Mouse (Mus musculus) CH12.LX (cell line): ENCODE measurements at regions not wholly inside any gene's neighbourhood (a gene's known extent, or its start where the extent isn't known, plus 50 kb on each side); places are given as distances from the start of the nearest gene placed in this dataset.

ENCODE experiments used
- DNase-seq: peaks from one replicate; pipeline ENCODE4 v3.0.0-alpha.2; 2013; ENCODE audit errors: extremely low read depth
- H3K27ac ChIP-seq: 2 replicates; pipeline ENCODE4 v1.5.1; 2012; ENCODE audit warnings: low read depth, mild to moderate bottlenecking, control low read depth, moderate library complexity; ENCODE audit not compliant: insufficient read depth
- H3K27me3 ChIP-seq: replicated peaks from 2 replicates; pipeline ENCODE3; 2012; ENCODE audit warnings: inconsistent platforms
- H3K36me3 ChIP-seq, 2 experiments: replicated peaks in 1 of 2; 2 replicates each; pipeline versions ENCODE3 to v1.6.1; 2012; ENCODE audit warnings: inconsistent platforms in 1 of 2, low read length in 1 of 2, mild to moderate bottlenecking in 1 of 2, mixed read lengths in 1 of 2, moderate library complexity in 1 of 2; ENCODE audit not compliant: control insufficient read depth in 1 of 2, insufficient read depth in 1 of 2
- H3K4me1 ChIP-seq, 2 experiments: 2 replicates each; pipeline ENCODE4 v1.6.1; 2012; ENCODE audit warnings: inconsistent platforms in 1 of 2, moderate library complexity in 1 of 2; ENCODE audit not compliant: insufficient read depth in 2 of 2, control insufficient read depth in 1 of 2
- H3K4me2 ChIP-seq: 2 replicates; pipeline ENCODE4 v1.6.1; 2012; ENCODE audit warnings: low read depth, mild to moderate bottlenecking, control low read depth; ENCODE audit not compliant: poor library complexity, insufficient read depth, severe bottlenecking
- H3K4me3 ChIP-seq, 3 experiments: fragments of 150-350 bp in 1 of 3; sonication (generic) in 1 of 3; replicated peaks in 1 of 3; 2 replicates each; pipeline versions ENCODE3 to v1.5.1; 2011 to 2012; ENCODE audit warnings: low read depth in 2 of 3, low read length in 2 of 3, mild to moderate bottlenecking in 2 of 3, moderate library complexity in 2 of 3, control low read depth in 1 of 3, improper control_type of control experiment in 1 of 3, inconsistent platforms in 1 of 3, mixed read lengths in 1 of 3; ENCODE audit not compliant: poor library complexity in 1 of 3
- H3K79me2 ChIP-seq: replicated peaks from 2 replicates; pipeline ENCODE4 v1.6.1; 2012; ENCODE audit warnings: mild to moderate bottlenecking, moderate library complexity; ENCODE audit not compliant: control insufficient read depth, poor library complexity, insufficient read depth, severe bottlenecking; ENCODE audit errors: extremely low read depth
- H3K9ac ChIP-seq: 2 replicates; pipeline ENCODE4 v1.6.1; 2012; ENCODE audit warnings: low read depth, mild to moderate bottlenecking, control low read depth, moderate library complexity; ENCODE audit not compliant: insufficient read depth
- H3K9me3 ChIP-seq: replicated peaks from 2 replicates; pipeline ENCODE3; 2012; ENCODE audit warnings: low read length, inconsistent platforms, mixed read lengths
- CHD2 ChIP-seq: IDR thresholded peaks from 2 replicates; pipeline ENCODE4 v1.6.1; 2011; ENCODE audit warnings: low read length, improper control_type of control experiment
- E2F4 ChIP-seq: IDR thresholded peaks from 2 replicates; pipeline ENCODE4 v1.6.1; 2011; ENCODE audit warnings: low read depth, low read length, improper control_type of control experiment; ENCODE audit not compliant: insufficient replicate concordance
- ELF1 ChIP-seq: IDR thresholded peaks from 2 replicates; pipeline ENCODE4 v1.6.1; 2014; ENCODE audit warnings: low read depth, mild to moderate bottlenecking, inconsistent platforms, low read length, improper control_type of control experiment
- ETS1 ChIP-seq: conservative IDR thresholded peaks from 2 replicates; pipeline ENCODE4 v1.6.1; 2012; ENCODE audit warnings: low read depth, mild to moderate bottlenecking, inconsistent platforms, low read length, improper control_type of control experiment, moderate library complexity
- GABPA ChIP-seq: IDR thresholded peaks from 2 replicates; pipeline ENCODE4 v1.6.1; 2012; ENCODE audit warnings: low read depth, low read length, improper control_type of control experiment, inconsistent platforms; ENCODE audit not compliant: insufficient replicate concordance
- HCFC1 ChIP-seq: IDR thresholded peaks from 2 replicates; pipeline ENCODE4 v1.6.1; 2012; ENCODE audit warnings: low read depth, mild to moderate bottlenecking, inconsistent platforms, low read length, improper control_type of control experiment
- JUND ChIP-seq: conservative IDR thresholded peaks from 2 replicates; pipeline ENCODE4 v1.6.1; 2011; ENCODE audit warnings: low read depth, low read length, improper control_type of control experiment
- KAT2A ChIP-seq: IDR thresholded peaks from 2 replicates; pipeline ENCODE4 v1.6.1; 2012; ENCODE audit warnings: low read length, improper control_type of control experiment, inconsistent platforms; ENCODE audit not compliant: insufficient replicate concordance
- MAFK ChIP-seq: IDR thresholded peaks from 2 replicates; pipeline ENCODE4 v1.6.1; 2011; ENCODE audit warnings: low read length, improper control_type of control experiment; ENCODE audit not compliant: insufficient replicate concordance
- MAZ ChIP-seq: IDR thresholded peaks from 2 replicates; pipeline ENCODE4 v1.6.1; 2012; ENCODE audit warnings: low read depth, mild to moderate bottlenecking, inconsistent platforms, low read length, improper control_type of control experiment, moderate library complexity
- MEF2A ChIP-seq: IDR thresholded peaks from 2 replicates; pipeline ENCODE4 v1.6.1; 2014; ENCODE audit warnings: low read depth, mild to moderate bottlenecking, inconsistent platforms, low read length, improper control_type of control experiment, borderline replicate concordance
- NELFE ChIP-seq: IDR thresholded peaks from 2 replicates; pipeline ENCODE4 v1.6.1; 2011; ENCODE audit warnings: low read depth, low read length, improper control_type of control experiment
- NRF1 ChIP-seq: IDR thresholded peaks from 2 replicates; pipeline ENCODE4 v1.6.1; 2014; ENCODE audit warnings: low read depth, mild to moderate bottlenecking, inconsistent platforms, low read length, improper control_type of control experiment, moderate library complexity
- POLR2A ChIP-seq: IDR thresholded peaks from 2 replicates; pipeline ENCODE4 v1.6.1; 2011; ENCODE audit warnings: low read depth, mild to moderate bottlenecking, improper control_type of control experiment, low read length
- RAD21 ChIP-seq: IDR thresholded peaks from 2 replicates; pipeline ENCODE4 v1.6.1; 2011; ENCODE audit warnings: low read depth, mild to moderate bottlenecking, low read length, improper control_type of control experiment, moderate library complexity
- RCOR1 ChIP-seq: conservative IDR thresholded peaks from 2 replicates; pipeline ENCODE4 v1.6.1; 2012; ENCODE audit warnings: low read depth, mild to moderate bottlenecking, inconsistent platforms, low read length, improper control_type of control experiment
- SIN3A ChIP-seq: IDR thresholded peaks from 2 replicates; pipeline ENCODE4 v1.6.1; 2012; ENCODE audit warnings: low read length, improper control_type of control experiment, inconsistent platforms
- SMC3 ChIP-seq: IDR thresholded peaks from 2 replicates; pipeline ENCODE4 v1.6.1; 2011; ENCODE audit warnings: low read depth, low read length, improper control_type of control experiment
- TBP ChIP-seq: conservative IDR thresholded peaks from 2 replicates; pipeline ENCODE4 v1.6.1; 2011; ENCODE audit warnings: low read depth, low read length, improper control_type of control experiment
- USF1 ChIP-seq: IDR thresholded peaks from 2 replicates; pipeline ENCODE4 v1.6.1; 2014; ENCODE audit warnings: low read depth, mild to moderate bottlenecking, inconsistent platforms, low read length, improper control_type of control experiment
- USF2 ChIP-seq: conservative IDR thresholded peaks from 2 replicates; pipeline ENCODE4 v1.6.1; 2011; ENCODE audit warnings: low read depth, low read length, improper control_type of control experiment
- ZC3H11A ChIP-seq: IDR thresholded peaks from 2 replicates; pipeline ENCODE4 v1.6.1; 2012; ENCODE audit warnings: low read depth, mild to moderate bottlenecking, inconsistent platforms, low read length, improper control_type of control experiment
- ZMIZ1 ChIP-seq: IDR thresholded peaks from 2 replicates; pipeline ENCODE4 v1.6.1; 2012; ENCODE audit warnings: low read depth, mild to moderate bottlenecking, inconsistent platforms, low read length, improper control_type of control experiment
- ZNF384 ChIP-seq: IDR thresholded peaks from 2 replicates; pipeline ENCODE4 v1.6.1; 2012; ENCODE audit warnings: low read depth, low read length, improper control_type of control experiment, inconsistent platforms
- dilution Hi-C: fragments of 300-500 bp; cut with MboI; formaldehyde crosslinking; loops from 2 replicates; pipeline ENCODE4 v1.14.3; 2020; ENCODE audit warnings: low sequenced_read_pairs; ENCODE audit not compliant: extremely low pct_unique_long_range_greater_than_20kb, extremely low pct_ligation_motif_present
- in situ Hi-C: fragments of 300-500 bp; cut with MboI; formaldehyde crosslinking; loops from 3 replicates; pipeline ENCODE4 v1.14.3; 2019; ENCODE audit warnings: low sequenced_read_pairs, low pct_ligation_motif_present, low pct_unique_long_range_greater_than_20kb, mixed read lengths

GRCm38 (mm10) chr11:24306101-24306500 lies 228.2 kb downstream of the Bcl11a start:
- Histone ChIP-seq H3K9ac (no peak overlapping the region), H3K4me3 (no peak overlapping the region)
- DNase-seq = no peak

GRCm38 (mm10) chr11:24307601-24308252 lies 229.9 kb downstream of the Bcl11a start:
- peaks cover 5% of the 10 kb centered on the region for H3K9me3 ChIP-seq
- dilution Hi-C loops (no loop called here), in situ Hi-C loops (no loop called here)
- H3K4me1 ChIP-seq = no peaks in the 10 kb centered on the region
- H3K79me2 ChIP-seq = no peaks in the 10 kb centered on the region
- DNase-seq = no peak
- no peak overlapping the region for H3K4me2 ChIP-seq
- TF ChIP-seq POLR2A (no peak), E2F4 (no peak), SIN3A (no peak), ETS1 (no peak), MAFK (no peak), NELFE (no peak)
- H3K36me3 ChIP-seq = no peaks in the 10 kb centered on the region
- H3K9ac ChIP-seq = no peak overlapping the region
- no peaks in the 10 kb centered on the region for H3K27me3 ChIP-seq
- no peak overlapping the region for H3K27ac ChIP-seq
- H3K4me3 ChIP-seq = no peak overlapping the region

More at GRCm38 (mm10) chr11:24306101-24306500, 228.2 kb downstream of the Bcl11a start:
- H3K4me1 ChIP-seq = no peaks in the 10 kb centered on the region
- H3K27me3 ChIP-seq = no peaks in the 10 kb centered on the region
- TF ChIP-seq NRF1 (no peak), GABPA (no peak), MAZ (no peak), USF2 (no peak), JUND (no peak), ZMIZ1 (no peak), CHD2 (no peak), HCFC1 (no peak), RCOR1 (no peak), KAT2A (no peak), ZC3H11A (no peak), ELF1 (no peak), ZNF384 (no peak), TBP (no peak), MEF2A (no peak), RAD21 (no peak), SMC3 (no peak), MAFK (no peak), USF1 (no peak), NELFE (no peak)
- H3K79me2 ChIP-seq = no peaks in the 10 kb centered on the region
- no peak overlapping the region for H3K4me2 ChIP-seq
- no peak overlapping the region for H3K27ac ChIP-seq
- in situ Hi-C loops (no loop called here), dilution Hi-C loops (no loop called here)
- H3K9me3 ChIP-seq = peaks cover 5% of the 10 kb centered on the region
- H3K36me3 ChIP-seq = no peaks in the 10 kb centered on the region
